Mouse (Mus musculus) MEL-GATA-1-ER (cell line): ENCODE measurements around the gene Mgll.

Experiments
- DNase-seq: peaks from one replicate; pipeline ENCODE4 v3.0.0-alpha.2; 2012; ENCODE audit warnings: low read depth; ENCODE audit errors: extremely low read depth

The Mgll gene

DNA sequence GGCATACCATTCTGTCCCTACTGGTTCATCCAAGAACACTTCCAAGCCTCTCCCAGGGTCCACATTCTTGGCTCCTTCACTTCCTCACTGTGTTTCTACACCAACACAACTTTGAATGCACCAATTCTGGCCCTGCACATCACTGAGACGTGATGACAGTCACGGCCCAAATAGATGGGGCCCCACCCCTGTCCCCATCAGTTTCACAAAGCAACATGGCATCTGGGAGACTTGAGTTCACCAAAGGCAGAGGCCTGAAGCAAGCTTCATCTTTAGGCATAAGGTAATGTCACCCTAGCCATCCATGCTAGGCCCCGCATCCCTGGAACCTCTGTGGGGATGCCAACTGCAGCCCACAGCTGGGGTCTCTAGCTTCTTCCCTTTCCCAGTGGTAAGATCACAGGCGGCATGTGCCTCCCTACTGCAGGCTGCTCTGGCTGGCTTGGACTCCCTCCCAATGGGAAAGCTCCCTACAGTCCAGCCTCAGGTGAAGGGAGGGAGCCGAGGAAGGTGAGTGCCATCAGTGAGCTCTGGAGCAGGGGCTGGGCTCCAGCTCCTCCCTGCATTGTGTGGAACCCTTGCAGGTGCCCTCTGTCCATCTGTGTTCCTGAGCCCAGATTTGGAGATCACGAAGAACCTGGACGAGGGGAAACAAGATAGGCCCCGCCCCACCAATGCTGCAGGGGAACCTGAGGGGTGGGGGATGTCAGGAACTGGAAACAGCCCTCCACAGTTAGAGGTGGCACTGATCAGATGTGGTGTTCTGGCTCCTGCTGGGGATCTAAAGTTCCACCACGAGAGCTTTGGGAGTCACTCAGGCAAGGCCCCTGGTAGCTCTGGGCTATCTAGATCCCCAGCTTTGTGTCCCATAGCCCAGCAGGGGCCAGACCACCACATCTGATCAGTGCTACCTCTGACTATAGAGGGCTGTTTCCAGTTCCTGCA is 119.8 kb downstream of the Mgll start:
- no peak for DNase-seq

DNA sequence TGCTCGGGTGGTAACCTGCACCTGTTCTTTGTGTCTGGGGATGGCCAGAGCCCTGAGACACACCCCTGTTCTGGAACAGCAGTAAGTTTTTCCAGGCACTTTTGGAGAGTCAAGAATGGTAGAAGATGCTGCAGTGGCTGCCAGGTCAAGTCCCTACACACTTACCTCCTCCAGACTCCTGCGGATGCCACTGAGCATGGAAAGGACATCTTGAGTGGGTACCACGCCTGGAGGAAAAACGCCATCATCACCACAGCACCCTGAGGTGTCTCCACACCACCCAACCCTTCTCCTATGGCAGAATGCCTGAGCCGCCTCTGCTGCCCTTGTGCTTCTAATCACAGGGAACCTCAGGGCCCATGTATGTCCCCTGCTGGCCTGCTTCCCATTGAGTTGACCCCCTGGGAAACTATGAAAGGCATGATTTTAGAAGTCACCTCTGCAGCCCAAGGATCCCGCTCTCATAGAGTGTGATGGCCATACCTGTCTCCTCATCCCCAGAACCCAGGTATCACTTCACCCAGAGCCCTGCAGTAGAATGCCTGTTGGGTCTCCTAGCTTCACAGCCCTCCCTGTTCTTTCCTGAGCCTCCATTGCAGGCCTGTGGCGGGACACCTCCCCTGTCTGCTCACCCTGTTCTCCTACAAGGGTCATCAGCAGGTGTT is 120.8 kb downstream of the Mgll start:
- no peak for DNase-seq

DNA sequence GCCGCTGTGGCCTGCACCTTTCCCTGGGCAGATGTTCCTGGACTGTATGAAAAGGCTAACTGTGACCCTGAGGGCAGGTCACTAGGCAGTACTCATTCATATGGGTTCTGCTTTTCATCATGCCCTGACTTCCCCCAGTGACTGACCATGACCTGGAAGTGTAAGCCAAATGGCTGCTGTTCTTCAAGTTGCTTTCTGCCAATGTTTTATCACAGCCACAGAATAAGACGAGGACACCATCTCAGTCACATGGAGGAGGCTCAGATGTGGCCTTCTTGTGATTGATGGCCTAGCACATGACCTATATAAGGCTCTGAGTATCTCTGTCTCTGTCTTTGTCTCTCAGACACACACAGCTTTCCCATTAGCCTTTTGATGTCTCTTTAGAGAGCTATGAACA is 123.4 kb downstream of the Mgll start:
- no peak for DNase-seq

DNA sequence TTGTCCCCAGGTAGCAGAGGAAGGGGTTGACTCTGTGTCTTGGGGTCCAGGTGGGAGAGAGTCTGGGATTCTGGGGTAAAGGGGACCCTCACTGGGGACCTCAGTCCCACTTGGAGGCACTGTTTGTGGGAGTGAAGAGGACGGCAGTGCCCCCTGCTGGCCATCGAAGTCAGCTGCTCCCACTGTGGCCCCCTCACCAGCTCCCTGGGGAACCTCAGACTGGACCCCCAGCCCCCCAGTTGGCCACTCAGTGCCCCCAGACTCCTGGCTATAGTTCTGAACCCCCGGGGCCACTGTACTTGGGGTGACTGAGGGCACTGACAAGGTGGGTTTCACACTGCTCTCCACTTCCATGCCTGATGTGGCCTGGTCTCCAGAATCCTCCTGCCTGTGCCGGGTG is 125.1 kb downstream of the Mgll start:
- DNase-seq = no peak

DNA sequence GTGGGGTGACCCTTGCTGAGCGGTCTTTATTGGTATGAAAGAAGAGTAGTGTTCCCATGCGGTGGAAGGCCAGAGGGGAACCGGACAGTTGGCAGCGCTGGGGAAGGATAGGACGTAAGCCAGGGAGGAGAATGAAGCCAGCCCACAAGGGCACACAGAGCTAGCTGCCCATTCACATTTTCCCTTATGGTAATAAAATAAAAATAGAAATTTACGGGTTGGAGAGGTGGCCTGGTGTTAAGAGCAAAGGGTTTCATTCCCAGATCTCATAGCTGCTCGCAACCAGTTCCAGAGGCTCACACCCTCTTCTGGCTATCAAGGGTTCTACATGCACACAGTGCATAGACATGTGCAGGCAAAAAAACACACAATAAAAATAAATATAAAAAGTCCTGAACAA is 125.8 kb downstream of the Mgll start:
- no peak for DNase-seq

DNA sequence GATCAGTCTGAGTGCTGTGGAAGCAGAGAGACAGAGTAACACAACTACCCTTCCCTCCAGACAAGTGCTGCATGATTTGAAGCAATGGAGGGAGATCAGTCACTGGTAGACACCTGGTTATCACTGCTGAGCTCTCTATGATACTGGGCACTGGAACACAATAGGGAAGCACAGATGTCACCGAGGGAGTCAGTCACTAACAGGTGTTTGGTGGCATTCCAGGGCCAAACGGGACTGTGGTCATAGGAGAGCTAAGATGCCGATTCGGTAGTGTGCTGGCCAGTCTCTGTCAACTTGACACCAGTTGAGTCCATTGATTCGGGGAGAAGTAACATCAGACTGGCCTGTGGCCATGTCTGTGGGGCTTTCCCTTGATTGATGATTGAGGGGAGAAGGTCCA is 130.3 kb downstream of the Mgll start:
- DNase-seq = no peak

DNA sequence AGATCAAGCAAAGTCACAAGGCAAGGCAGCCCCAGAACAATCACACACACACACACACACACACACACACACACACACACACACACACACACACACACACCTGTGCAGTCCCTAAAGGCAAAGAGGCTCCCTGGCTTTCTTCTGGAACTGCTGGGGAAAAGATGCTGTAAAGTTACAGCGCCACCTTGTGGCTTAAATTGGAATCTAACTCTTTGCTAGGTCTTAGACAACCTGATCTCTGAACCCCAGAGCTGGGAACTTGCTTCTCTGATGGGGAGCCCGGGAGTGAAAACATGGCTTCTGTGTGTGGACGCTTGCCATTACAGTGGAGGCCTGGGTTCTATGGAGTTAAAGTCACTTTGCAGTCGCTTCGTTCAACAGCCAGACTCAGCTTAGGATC is 131.4 kb downstream of the Mgll start:
- peak; percentile 56 for DNase-seq

DNA sequence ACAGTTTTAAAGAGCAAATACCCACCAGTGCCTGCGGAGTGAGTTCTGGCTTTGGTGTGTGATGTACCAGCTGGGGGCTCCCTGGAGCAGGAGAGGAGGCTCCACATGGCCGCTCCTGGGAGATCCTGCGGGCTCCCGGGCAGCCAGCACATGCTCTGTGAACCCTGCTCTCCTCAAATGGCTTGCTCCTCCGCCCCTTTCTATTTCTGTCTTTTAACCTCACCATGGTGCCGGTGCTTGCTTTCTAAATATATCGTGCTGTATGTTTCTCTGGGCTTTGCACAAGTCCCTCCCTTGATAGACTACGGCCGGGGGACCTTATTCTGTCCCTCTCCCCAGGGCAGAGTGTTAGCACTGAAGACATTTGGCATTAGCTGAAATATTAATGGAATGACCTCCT is 133.0 kb downstream of the Mgll start:
- no peak for DNase-seq

DNA sequence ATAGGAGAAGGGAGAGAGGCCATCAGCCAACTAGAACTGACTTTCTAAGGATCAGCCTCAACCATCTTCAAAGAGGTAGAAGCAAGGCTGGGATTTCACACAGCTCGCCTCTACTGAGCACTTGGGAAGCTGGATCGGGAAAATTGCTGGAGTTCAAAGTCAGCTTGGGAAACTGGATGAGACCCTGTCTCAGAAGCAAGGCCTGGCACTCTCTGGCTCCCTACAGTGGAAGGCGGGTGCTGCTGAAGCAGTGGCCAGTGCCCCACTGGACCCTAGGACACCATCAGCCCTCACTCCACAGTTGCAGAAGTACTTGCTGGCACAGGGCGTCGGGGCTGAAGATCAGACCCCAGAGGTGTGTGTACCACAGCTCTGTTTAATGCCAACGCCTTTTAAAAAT is 133.6 kb downstream of the Mgll start:
- DNase-seq = no peak

DNA sequence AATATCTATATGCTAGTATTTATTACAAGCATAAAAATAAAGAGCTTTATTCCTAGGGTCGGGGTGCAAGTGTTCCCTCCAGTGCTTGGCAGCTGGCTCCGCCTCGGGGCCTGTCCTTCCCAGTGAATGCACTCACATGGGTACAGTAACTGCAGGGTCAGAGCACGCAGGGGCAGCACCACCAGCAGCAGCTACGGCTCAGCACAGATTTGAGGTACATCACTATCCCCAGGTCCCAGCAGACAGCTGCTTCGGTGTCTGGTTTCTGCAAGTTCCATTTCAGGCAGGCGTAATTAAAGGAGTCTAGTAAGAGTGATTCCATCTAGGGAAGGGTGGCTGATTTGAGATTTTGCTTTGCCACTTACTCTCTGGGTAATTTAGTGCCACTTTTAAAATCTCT is 134.1 kb downstream of the Mgll start:
- no peak for DNase-seq

DNA sequence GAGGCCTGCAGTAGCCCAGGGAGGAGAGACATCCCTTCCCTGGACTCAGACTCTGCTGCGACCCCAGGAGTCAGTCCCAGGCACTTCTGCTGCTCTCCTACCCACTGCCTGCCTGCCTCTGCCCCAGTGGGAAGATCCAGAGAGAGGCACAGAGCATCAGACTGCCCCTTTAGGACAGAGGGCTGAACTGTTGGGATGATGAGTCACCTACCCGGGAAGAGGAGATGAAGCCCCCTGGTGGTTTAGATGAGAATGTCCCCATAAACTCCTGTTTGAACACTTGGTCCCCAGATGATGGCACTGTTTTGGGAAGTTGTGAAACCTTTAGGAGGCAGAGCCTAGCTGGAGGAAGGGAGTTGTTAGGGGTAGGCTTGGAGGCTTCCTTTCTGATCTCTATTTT is 136.7 kb downstream of the Mgll start:
- DNase-seq = peak; percentile 73

DNA sequence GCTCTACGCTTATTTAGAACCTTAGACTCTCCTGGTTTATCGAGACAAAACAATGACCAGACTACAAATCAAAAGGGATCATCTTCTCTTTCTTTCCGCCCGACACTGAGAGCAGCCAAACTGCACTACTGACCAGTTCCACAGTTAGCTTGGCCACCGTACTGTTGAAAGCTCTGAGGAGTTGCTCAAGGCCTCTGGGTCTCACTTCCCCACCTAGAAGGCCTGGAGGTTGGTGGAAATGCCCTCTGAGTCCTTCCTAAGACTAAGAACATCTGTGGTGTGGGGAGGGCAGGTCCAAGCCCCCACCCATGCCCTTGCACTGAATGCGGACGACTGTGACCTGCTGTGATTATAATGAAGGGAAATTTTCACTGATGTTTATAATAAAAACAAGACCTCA is 141.5 kb downstream of the Mgll start:
- DNase-seq = no peak

DNA sequence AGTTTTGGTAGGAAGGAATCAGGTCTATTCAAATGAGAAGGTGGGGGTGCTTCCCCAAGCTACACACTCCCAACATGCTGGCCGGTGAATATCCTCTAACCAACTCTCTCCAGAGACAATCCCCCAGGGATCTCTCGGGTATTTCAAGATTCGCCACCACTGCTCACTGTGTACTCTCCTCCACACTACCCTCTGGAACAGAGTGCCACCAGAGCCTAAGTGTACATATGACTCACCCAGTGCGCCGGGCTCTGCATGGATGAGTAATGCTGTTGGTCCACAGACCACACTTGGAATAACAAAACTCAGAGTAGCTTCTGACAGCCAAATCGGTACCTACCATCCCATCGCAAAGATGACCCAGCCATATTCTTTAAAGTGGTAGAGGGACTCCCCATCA is 145.2 kb downstream of the Mgll start:
- no peak for DNase-seq

DNA sequence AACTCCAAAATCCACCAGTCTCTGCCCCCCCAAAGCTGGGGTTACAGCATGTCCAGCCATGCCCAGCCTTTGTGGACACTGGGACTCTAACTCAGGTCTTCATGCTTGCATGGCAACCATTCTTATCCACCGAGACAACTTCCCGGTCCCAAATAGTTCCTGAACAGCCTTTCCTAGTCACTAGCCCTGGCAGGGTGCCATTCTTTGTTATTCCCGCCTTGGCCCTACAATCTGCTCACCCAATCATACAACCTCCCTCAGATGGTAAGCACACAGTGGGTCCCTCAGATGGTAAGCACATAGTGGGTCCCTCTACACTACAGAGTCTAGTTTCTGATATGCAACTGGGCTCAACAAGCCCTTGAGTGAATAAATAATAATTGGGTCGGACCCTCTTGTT is 146.4 kb downstream of the Mgll start:
- no peak for DNase-seq

DNA sequence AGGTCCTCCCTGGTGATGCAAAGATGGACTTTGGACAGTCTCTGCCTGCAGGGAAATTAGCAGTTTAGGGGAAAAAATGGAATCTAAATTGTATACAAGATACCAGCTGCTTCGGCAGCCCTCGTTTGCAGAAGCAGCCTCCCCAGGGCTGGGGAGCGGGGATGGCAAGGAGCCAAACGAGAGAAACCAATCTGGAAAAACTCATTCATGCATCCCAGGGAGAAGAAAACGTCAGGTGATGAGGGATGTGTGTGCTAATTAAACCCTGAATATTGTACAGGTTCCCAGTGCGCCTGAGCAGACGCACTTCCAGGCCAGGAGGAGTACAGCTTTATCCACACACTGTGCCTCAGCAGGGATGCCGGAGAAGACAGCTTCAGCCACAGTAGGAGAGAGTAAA is 147.3 kb downstream of the Mgll start:
- no peak for DNase-seq

DNA sequence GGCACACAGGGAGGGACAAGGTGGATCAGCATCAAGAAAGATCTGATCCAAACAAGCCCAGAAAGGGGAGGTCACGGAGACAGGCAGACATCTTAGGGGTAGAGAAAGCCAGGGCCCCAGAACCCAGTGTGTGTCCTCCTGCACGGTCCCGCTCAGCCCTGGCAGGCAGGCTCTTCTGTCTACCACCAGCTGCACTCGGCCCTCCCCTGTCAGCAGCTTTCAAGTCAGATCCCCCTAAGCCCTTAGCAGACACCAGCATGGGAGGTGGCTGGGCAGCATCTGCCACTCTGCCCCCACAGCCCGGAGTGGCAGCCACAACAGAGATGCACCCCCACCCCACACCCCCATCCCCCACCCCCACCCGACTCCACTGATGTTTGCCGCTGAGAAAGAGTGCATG is 148.6 kb downstream of the Mgll start:
- no peak for DNase-seq

DNA sequence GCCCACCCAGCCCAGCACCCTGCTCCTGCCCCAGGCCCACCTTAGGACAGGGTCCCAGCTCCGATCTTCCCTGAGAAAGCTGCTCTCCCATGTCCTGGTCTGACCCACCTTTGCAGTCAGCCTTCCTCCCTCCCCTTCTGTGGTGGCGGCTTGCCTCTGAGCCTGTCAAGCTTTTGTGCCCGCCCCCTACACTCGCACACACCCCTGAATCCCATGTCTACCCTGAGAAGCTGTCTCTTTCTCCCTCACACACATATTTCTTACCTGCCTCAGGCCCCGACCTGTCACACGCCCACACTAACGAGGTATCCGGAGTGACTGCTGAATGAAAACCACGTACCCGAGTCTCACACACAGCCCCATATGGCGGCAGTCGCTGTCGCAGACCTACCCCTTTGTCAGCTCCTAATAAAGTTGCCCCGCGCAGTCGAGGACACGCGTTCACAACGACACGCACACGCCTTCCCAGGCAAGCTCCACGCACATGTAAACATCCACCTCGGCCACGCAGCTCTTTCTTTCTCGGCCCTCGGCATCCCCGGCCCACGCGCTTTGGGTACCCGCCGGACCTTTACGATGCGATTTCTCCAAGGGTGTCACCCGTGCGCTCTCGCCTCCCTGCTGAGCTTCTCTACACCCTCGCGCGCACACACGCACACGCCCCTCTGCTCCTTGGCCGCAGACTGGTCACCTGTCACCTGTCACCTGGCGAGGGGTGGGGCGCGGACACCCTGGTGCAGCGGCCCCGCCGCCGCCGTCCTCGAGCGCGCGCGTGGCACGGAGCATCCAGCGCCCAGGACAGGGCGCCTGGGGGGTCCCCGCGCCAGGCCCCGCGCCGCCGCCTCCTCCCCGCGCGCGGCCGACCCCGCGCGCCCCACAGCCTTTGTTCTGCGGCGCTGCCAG is 150.0 kb downstream of the Mgll start:
- no peak for DNase-seq

DNA sequence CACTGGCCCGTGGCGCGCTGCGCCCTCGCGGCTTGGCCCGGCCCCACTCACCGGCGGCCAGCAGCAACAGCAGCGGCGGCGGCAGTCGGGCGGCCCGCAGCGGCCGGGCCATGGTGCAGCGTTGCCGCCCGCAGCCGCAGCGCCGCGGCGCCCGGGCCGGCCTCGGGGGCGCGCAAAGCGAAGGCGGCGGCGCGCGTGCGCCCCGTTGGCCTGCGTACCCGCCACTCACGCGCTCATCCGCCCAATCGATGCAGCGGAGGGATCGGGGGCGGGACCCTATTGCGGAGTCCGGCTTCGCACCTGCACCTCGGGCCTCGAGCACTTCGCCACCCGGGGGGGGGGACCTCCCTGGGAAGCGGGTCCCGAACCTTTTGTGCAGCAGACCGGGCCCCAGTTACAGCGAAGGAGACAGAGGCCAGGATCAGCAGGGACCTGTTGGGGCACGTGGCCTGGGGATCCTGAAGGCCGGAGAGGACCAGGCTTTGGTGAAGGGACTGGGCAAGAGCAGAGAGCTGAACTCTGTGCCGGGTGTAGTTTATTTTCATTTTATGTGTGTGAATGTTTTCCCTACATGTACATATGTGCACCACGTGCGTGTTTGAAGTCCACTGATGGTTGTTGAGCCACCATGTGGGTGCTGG is 150.8 kb downstream of the Mgll start, which contains the start of gene Podxl2:
Gene Podxl2, minus strand, starts transcription at position 177 of the 641 bp plus-strand sequence.
- no peak for DNase-seq
